Mouse (Mus musculus): ENCODE data around the gene Olfr483. TPM values are rescaled to one million over a fixed set of nuclear protein-coding genes. Genes with fewer than 3 reads are reported as not detected.

The Olfr483 gene
- polyA plus RNA-seq (2012; rRNA removed), result not detected in 2 replicates

GRCm38 (mm10) chr7:108100549-108100948 is at the start of gene Olfr483:
Olfr483 (plus strand) TSS chr7:108100849.

GRCm38 (mm10) chr7:108067246-108067645 is 33.4 kb upstream of the Olfr483 start, which contains the start of gene Olfr480:
Olfr480 (minus strand) TSS chr7:108067346.

GRCm38 (mm10) chr7:108079555-108079954 is 21.1 kb upstream of the Olfr483 start, which contains the start of gene Olfr481:
Olfr481 (plus strand) TSS chr7:108079855.

GRCm38 (mm10) chr7:108097486-108097885 is 3.2 kb upstream of the Olfr483 start, which contains the start of gene Olfr482:
Olfr482 (minus strand) TSS chr7:108097586.

GRCm38 (mm10) chr7:108127349-108127748 is 26.7 kb downstream of the Olfr483 start, which contains the start of gene Olfr484:
Olfr484 (minus strand) TSS chr7:108127449.

Other genes with a start within 250 kb of the Olfr483 start
- not detected in 2 replicates for gene Olfr472, start 202.9 kb upstream of the Olfr483 start, polyA plus RNA-seq (2012; rRNA removed)
- gene Olfr473, start 170.4 kb upstream of the Olfr483 start, polyA plus RNA-seq (2012; rRNA removed), result not detected in 2 replicates
- gene Olfr474, start 146.2 kb upstream of the Olfr483 start, polyA plus RNA-seq (2012; rRNA removed), result not detected in 2 replicates
- not detected in 2 replicates for gene Olfr476, start 136.0 kb upstream of the Olfr483 start, polyA plus RNA-seq (2012; rRNA removed)
- gene Olfr477, start 114.2 kb upstream of the Olfr483 start, polyA plus RNA-seq (2012; rRNA removed), result not detected in 2 replicates
- gene Olfr478, start 66.9 kb upstream of the Olfr483 start, polyA plus RNA-seq (2012; rRNA removed), result not detected in 2 replicates
- gene Olfr479, start 50.2 kb upstream of the Olfr483 start, polyA plus RNA-seq (2012; rRNA removed), result not detected in 2 replicates
- gene Olfr480, start 33.5 kb upstream of the Olfr483 start, polyA plus RNA-seq (2012; rRNA removed), result not detected in 2 replicates
- not detected in 2 replicates for gene Olfr481, start 21.0 kb upstream of the Olfr483 start, polyA plus RNA-seq (2012; rRNA removed)
- not detected in 2 replicates for gene Olfr482, start 3.3 kb upstream of the Olfr483 start, polyA plus RNA-seq (2012; rRNA removed)
- gene Olfr484, start 26.6 kb downstream of the Olfr483 start, polyA plus RNA-seq (2012; rRNA removed), result not detected in 2 replicates
- gene Olfr485, start 59.0 kb downstream of the Olfr483 start, polyA plus RNA-seq (2012; rRNA removed), result not detected in 2 replicates
- gene Olfr486, start 71.9 kb downstream of the Olfr483 start, polyA plus RNA-seq (2012; rRNA removed), result not detected in 2 replicates
- gene Olfr487, start 113.8 kb downstream of the Olfr483 start, polyA plus RNA-seq (2012; rRNA removed), result not detected in 2 replicates
- not detected in 2 replicates for gene Olfr488, start 157.5 kb downstream of the Olfr483 start, polyA plus RNA-seq (2012; rRNA removed)
- gene Olfr490, start 188.1 kb downstream of the Olfr483 start, polyA plus RNA-seq (2012; rRNA removed), result not detected in 2 replicates
- gene Olfr491, start 212.6 kb downstream of the Olfr483 start, polyA plus RNA-seq (2012; rRNA removed), result not detected in 2 replicates
- gene Olfr492, start 222.8 kb downstream of the Olfr483 start, polyA plus RNA-seq (2012; rRNA removed), result not detected in 2 replicates
- gene Olfr493, start 246.1 kb downstream of the Olfr483 start, polyA plus RNA-seq (2012; rRNA removed), result not detected in 2 replicates

All from stomach, adult 2 months (tissue).